Mouse (Mus musculus) inflammation-experienced regulatory T-cells, adult 6 months (primary cell): ENCODE data around the gene Acbd3. TPM values are rescaled to one million over a fixed set of nuclear protein-coding genes. Genes with fewer than 3 reads are reported as not detected.
A peak's percentile ranks its signal among the peaks of the same experiment; 100 is the strongest.

Experiments used
- ATAC-seq: one replicate; pipeline ENCODE4 v1.8.0; 2017
- polyA plus RNA-seq, 3 experiments: library from polyadenylated mRNA; unstranded; fragments of 100-300 nt; shearing (Covaris generic); gene quantifications; one replicate each; pipeline ENCODE4 v1.2.1; 2017

Acbd3 gene
- polyA plus RNA-seq, result 10 to 100 TPM; 10.9 to 14.4 (median 14.0) TPM

DNA sequence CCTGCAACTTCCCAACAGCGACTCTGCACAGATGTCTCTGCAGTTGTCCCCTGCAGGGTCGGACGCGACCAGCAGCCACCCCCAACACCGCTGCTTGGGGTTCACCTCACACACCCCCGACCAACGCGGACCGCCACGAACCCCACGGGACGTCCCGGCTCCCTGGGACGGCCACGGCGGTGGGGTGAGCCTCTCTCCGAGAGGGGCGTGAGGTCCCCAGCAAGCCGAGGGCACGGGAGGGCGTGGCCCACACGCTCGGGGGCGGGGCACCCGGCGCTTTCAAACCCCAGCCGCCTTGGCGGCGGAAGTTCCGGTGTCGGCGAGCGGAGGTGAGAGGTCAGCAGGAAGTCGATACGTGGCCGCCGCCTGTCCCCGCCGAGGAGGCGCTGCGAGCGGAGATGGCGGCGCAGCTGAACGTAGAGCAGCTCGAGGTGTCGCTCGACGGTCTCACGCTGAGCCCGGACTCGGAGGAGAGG is at the start of gene Acbd3:
Acbd3 (plus strand) TSS at position 340 of the 476 bp plus-strand sequence.
- peak; percentile 91 for ATAC-seq

DNA sequence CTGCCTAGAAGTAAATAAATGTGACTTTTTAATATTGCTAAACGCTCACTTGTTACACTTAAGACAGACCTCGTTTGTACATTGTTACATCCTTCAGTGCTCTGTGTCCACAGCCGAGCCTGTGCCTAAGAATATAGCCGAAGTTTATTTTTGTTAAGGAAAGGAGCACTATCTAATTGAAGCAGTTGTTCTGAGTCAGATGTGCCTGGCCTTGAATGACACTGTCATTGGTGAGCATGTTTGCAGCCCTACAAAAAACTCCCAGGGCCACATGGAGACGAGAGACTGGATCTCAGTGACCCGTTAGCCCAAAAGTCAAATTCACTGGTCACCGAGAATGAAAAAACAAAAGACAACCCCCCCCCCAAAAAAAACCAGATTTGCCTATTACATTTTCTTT is 34.6 kb upstream of the Acbd3 start:
- ATAC-seq, result no peak

DNA sequence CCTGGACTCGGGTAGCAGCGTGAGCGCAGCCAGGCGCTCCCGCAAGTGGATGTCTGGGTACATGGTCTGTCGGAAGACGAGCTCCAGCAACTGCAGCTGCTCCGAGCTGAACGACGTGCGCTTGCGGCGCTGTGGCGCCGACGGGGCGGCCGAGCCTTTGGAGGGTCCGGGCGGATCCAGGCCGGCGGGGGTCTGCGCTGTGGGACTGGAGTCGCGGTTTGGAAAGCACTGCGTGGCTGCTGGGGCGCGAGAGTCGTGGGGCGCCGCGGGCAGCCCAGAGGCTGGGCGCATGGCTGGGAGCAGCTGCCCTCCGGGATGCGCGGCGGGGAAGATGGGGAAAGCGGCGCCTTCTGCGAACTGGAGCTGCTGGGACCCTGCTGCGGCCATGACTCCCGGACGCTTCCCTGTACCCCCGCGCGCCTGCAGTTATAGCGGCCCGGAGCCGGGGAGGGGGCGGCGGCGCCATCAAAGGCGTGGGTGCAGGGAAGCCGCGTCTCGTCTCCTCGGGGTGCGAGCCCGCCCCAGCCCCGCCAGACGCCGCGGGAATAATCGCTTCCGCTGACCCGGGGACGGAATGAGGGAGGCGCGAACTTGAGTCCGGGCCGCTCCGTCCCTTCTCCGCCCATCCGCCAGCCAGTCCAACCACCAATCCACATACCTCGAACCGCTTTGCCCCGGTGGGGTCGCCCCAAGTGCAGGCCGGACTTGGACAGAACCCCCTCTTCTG is 29.1 kb upstream of the Acbd3 start, which contains the start of gene Mixl1:
Mixl1 (minus strand) TSS at position 409 of the 727 bp plus-strand sequence.
- no peak for ATAC-seq

DNA sequence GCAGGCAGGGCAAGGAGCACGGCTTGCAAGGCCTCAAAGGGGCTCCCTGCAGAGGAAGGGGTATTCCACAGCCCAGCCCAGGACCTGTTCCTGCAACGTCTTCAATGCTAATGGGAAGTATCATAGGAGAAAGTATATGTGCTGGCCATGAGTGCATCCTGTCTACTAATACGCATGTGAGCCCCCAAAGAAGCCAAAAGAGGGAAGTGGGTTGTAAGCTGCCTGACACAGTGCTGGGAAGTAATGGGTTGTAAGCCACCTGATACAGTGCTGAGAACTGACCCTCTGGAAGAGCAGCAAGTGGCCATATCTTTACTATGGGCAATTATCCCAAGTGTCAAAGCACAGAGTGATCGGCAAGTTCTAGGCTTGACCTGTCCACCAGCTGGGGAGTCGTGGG is 27.8 kb upstream of the Acbd3 start:
- no peak for ATAC-seq

DNA sequence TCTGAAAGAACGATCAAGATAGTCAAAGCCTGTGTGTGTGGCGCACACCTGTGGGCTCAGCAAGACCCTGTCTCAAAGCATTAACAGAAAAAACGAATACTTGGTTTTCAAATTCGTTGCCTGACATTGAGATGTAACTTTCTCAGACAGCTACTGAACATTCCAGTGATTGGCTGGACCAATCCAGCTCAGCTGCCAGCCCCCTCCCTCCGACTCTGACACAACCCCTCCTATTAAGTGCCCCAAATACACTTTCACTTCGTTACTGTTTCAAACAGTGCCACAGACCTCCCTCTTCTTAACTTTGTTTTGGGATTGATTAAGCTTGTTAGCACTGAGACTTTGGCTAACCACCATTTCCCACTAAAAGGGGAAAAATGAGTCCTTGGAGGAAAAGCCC is 22.4 kb upstream of the Acbd3 start:
- ATAC-seq, result no peak

DNA sequence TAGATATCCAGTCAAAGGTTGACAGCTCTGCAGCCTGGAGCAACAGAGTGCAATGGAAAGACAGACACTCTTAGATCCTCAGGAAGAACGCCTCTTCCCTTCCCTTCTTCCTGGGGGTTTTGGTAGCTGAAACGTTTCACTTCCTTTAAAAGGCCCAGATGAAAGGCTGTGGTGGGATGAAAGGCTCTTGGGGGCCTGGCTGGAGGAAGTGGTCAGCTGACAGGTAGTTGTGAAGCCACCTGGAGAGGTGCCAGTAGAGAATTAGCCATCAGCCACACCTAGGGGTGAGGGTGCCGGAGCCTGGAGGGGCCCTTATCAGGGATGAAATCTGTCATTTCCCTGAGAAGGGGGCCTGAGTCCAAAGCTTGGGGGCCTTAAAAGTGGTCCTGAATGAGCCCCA is 18.5 kb upstream of the Acbd3 start:
- ATAC-seq, result no peak

DNA sequence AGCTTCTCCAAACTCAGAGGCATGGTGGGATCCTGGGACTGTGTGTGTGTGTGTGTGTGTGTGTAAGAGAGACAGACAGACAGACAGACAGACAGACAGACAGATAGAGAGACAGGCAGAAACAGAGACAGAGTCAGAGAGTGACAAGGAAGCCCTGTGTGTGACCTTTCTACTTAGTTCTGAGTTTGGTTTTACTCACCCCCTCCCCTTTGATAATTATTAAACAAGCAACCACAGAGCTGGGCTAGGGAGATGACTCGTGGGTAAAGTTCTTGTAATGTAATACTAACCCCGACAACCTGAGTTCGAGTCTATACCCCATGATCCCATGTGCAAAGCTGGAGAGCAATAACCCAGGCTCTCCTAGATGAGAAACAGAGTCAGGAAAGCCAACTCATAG is 18.0 kb upstream of the Acbd3 start:
- ATAC-seq, result no peak

DNA sequence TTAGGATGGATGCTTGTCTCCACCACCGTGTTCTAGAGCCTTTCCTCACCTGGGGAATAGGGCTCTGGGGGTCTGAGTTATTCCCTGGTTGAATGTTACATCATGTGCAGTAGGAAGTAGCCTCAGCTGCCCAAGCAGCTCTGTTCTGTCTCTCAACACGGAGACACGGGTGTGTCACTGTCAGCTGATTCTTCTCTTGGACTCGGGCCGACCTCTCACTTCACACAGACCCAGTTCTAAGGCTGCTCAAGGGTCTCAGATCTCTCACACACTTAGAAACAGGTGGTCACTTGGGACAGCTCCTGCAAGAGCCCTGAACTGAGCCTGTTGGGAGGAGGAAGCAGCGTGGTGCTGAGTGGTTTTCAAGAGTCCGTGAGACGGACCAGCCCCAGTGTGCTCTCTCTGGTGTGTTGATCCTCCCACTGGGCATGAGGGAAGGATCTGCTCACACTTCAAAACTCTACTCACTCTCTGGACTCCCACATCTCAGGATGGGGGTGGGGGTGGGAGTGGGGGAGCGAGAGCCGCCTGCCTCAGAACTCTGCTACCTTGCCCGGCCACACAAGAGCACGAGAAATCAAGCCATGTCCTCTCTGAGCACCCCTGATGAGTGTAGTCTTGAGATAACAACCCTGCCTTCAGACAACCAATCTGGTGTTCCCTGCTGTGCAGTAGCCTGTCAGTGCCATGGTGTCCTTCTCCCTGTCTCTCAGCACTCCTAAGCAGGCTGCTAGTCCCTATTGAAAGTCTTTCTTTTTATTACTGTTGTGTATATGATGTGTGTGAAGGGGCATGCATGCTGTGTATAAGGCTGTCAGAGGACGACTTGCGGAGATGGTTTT is 16.7 kb upstream of the Acbd3 start:
- no peak for ATAC-seq

DNA sequence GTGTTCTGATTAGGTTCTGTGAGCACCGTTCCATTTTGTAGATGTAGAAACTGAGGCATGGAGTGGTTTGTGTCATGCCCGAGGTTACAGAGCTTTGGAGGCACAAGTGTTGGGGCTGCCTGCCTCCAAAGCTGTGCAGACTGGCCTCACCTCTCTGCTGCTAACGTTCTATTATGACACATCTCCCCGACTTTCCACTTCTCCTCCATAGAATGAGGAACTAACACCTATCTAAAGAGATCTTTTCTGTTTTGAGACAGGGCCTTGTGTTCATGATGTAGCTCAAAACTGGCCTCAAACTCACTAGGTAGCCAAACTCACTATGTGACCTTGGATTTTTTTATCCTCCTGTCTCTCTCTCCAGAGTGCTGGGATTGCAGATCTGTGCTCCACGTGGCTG is 7.1 kb upstream of the Acbd3 start:
- no peak for ATAC-seq

DNA sequence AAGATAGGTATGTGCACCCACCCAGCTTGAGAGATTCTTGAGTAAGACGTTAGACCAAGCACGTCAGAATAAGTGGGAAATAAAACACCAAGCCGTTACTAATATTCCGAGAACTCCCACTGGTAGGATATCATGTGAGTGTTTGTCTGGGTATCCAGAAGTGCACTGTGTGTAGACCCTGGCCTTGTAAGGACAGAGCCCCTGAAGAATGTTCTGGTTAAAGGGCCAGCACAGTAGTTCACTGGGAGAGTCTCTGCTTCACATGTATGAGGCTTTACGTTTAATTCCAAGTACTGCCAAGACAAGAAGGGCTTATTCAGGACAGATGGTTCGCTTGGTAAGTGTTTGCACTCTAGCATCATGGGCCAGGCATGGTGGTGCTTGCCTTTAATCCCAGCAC is 6.4 kb upstream of the Acbd3 start:
- ATAC-seq, result no peak

DNA sequence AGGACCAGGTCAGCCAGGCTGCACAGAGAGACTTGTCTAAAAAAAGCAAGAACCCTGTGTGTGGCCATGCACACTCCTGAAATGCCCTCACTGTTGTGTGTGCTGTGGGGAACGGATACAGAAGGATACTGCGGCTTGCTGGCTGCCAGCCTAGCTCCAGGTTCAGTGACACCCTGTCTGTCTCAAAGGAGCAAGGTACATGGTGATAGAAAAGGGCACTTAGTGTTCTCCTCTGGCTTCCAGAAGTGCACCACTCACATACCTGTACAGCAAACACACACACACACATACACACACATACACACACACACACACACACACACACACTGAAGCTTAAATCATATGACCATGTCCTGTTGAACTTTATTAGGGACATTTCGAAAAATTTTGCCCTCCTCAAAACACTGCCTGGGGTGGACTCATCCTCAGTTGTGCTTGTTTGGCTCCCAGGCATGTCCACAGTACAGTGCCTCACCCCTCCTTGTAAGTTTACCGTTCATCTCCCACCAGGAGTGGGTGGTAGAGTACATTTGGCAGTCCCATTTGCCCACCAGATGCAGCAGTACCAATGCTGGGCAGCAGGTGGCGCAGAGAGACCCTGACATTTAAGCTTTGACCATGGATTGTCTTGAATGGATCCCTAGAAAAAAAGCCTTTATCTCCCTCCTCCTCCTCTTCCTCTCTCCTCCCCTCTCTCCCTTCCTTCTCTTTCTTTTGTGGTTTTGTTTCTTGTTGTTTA is 5.7 kb upstream of the Acbd3 start:
- peak; percentile 70 for ATAC-seq

DNA sequence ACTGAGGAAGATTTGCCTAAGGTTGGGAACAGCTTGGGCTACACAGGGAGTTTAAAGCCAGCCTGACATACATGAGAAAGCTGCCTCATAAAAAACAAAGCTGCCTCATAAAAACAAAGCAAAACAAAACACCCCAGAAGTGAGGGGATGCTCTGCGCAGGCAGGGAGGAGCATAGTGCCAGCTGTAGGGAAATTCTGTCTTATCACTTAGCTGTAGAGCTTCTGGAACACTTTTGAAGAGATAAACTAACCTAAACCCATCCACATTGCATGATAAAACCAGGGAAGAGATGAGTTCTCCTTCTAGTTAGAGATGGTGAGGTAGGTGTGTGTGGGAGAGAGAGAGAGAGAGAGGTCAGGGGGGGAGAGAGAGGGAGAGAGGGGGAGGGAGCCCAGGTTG is 3.2 kb upstream of the Acbd3 start:
- no peak for ATAC-seq

DNA sequence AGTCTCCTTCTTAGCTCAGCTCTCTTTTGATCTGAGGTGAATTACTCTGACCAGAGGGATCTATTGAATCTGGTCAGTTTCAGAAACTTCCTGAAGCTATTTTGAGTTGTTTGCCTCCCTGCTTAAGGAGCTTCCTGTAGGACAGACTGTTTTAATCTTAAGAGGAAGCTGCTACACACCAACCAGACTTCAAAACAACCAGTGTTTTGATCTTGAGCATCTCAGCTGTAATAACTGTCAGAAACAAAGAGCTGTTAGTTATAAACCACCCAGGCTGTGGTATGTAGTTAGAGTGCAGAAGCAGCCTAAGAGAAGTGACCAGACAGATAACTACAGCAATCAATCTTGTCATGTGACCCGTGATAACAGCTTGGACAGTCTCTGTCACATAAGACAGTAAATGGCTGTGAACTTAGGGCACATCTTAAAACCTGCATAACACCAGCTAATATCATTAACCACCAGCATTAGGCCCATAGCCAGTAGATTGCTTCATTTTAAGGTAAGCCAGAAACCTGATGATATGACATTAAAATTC is 2.1 kb upstream of the Acbd3 start:
- no peak for ATAC-seq

DNA sequence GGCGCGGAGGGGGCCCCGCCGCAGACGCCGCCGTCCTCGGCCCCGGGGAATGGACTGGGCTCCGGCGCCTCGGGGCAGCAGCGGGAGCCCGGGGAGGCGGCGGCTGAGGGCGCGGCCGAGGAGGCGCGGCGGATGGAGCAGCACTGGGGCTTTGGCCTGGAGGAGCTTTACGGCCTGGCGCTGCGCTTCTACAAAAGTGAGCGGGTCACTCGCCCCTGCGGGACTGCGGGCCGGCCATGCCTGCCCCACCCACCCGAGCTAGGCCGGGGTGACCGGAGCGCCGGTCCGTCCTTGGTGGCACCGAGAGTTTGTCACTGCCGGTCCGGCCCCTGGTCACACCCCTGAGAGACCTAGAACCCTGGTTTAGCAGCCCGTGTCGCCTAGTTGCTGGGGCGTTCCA is 340 bp downstream of the Acbd3 start:
- ATAC-seq, result peak; percentile 55

DNA sequence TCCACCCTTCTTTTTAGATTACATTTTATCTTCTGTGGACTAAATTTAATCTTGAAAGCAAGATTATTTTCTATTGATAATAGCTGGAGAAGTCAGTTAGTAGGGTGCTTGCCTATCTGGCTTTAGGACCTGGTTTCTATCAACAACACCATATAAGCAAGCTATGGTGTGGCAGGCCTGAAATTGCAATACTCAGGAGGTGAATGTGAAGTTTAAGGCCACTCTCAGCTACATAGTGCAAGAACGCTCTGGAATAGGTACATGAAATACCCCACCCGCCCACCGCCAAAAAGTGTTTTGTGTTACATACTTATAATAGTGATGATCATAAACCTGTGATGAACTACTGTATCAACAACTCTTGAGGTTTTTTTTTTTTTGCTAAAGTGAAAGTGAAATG is 3.4 kb downstream of the Acbd3 start:
- ATAC-seq, result no peak

DNA sequence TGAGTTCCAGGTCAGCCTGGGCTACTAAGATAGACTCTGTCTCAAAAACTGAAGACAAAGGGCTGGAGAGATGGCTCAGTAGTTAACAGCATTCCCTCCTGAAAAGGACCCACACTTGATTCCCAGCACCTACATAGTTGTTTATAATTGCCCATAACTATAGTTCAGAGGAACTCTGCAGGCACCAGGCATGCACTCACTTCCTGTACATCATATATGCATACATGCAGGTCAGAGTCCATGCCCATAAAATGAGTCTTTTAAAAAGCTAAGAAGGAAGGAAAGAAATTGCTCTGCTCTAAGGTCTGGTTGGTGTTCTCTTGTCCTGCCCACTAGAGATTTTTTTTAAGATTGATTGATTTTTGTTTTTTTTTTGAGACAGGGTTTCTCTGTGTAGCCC is 22.0 kb downstream of the Acbd3 start:
- no peak for ATAC-seq

DNA sequence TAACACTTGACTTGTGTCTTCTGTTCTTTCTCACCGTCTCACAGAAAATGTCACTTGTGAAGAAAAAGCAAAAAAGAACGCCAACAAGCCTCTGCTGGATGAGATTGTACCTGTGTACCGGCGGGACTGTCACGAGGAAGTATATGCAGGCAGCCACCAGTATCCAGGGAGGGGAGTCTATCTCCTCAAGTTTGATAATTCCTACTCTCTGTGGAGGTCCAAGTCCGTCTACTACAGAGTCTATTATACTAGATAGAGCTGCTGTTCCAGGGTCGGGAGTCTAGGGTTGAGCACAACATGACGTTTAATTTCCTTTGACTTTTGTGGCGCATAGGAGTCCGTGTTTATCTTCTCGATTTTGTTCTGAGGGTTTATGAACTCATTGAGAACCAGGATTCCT is 26.3 kb downstream of the Acbd3 start:
- no peak for ATAC-seq

DNA sequence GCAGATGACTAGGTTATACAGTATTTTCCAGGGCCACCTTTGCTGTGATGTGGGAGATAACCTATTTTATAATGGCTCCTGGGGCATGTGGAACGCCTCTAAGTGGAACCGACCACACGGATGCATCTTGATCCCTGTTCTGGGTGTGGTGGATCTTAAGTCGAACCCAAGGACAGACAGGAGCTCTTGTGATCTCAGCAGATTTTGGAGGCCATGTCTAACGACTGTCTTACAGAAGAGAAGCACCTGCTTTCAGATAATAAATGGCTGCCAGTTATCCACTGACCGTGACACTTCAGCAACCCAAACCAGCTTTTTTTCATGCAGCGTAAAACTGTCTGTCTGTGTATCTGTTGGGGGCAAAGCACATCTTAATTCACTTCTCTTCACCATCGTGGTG is 28.5 kb downstream of the Acbd3 start:
- ATAC-seq, result no peak

DNA sequence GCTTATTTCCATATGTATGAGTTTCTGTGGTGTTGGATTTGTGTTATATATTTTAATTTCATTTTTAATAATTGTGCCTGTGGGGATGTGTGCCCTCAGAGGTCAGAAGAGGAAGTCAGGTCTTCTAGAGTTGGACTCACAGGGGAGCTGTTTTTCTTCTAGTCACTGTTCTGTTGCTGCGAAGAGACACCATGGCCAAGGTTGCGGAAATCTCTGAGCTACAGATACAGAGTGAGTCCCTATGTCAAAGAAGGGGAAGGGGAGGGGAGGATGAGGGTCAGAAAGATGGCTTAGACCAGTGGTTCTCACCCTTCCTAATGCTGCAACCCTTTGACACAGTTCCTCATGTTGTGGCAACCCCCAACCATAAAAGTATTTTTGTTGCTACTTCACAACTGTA is 30.9 kb downstream of the Acbd3 start:
- ATAC-seq, result no peak

DNA sequence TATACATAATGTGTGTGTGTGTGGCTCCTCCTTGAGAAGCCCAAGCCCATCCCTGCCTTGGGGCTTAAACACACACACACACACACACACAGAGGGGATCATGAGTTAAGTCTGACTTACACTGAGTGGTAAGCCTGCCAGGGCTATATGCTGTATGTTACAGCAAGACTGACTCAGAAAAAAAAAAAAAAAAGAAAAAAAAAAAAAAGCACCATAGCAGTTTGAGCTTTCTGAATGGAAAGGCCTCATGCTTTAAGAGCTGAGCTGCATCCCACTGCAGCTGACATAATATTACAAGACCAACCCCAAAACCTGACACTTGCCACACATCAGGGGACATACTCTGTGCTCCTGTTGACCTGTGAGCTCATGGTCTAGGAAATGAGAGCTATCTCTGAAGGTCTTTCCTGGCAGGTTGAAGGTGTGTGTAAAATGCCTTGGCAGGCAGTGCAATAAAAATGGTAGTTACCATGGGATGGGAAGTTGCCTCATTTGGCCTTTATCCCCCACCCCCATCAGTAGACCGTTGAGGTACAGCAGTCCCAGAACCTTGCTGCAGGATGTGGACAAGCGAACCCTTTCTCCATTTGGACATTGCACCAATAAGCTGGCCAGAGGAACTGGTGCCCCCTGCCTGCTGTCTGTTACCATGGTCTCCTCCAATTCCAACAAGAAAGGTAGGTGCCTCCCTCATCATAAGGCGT is 31.6 kb downstream of the Acbd3 start:
- no peak for ATAC-seq

DNA sequence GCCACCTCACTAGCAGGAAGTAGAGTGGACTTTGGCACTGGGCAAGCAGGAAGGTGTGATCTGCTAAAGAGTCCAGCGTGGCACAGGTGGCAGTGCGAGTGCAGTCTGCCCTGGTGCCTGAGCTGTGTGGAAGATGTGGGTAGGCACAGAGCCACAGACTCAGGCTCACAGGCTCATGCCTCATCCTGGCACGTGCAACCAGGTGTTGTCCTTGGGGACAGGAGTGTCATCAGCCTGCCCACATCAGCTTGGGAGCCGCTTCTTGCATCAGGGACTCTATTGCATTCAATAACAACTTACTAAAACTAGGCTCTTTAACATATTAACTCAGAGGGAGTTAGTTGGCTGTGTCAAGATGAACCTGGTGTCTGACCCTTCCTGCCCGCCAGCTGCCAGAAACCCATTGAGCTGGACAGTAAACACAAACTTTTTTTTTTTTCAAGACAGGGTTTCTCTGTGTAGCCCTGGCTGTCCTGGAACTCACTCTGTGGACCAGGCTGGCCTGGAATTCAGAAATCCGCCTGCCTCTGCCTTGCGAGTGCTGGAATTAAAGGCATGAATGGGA is 32.2 kb downstream of the Acbd3 start:
- no peak for ATAC-seq

DNA sequence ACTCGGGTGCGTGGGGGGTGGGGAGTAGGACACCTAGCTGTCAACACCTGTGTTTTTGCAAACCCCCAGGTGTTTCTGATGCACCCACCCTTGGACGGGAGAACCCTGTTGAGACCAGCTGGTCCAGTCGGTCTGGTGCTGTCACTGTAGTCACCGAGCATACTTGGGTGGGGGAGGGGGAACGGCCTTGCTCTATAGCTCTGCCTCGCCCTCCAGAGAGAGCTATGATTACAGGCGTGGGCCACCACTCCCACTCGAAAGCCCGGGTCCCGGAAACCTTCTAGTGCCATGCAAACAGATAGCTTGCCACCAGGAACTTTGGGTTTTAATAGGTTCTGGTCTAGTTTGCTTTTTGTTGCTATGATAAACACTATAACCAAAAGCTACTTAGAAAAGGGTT is 36.3 kb downstream of the Acbd3 start:
- no peak for ATAC-seq
